Mouse (Mus musculus): ENCODE results near the gene Batf. TPM values are rescaled to one million over a fixed set of nuclear protein-coding genes. Genes with fewer than 3 reads are reported as not detected.
"Not testable (repeated sequence)": the region's sequence is repeated elsewhere in the genome, so short reads cannot be mapped to it uniquely, and the experiment has no call there.

Batf gene
- polyA plus RNA-seq, 1 experiment from 2014 or later = 5.7 TPM

DNA sequence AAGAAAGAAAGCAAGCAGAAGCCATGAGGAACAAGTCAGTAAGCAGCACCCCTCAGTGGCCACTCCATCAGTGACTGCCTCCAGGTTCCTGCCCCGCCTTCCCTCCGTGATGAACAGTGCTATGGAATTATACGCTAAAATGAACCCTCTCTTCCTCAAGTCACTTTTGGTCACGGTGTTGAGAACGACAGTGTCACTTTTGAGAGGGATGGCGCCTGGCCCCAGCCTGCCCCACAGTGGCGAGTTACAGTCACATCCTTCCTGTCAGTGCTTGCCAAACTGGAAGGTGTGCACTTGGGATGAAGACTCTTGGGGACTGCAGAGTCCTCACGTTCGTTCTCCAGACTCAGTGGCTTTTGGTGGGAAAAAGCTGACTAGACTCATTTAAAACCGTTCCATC lies 39.1 kb upstream of the Batf start:
- Histone ChIP-seq H3K27me3 (ENCODE audit: control insufficient read depth, insufficient read depth, low read depth, low read length) (no peaks in the 10 kb centered on the region), H3K9ac (ENCODE audit: low read length) (no peak overlapping the region), H3K27ac (ENCODE audit: low read length) (no peak overlapping the region), H3K4me2 (ENCODE audit: low read depth, low read length) (no peak overlapping the region), H3K9me3 (ENCODE audit: control insufficient read depth, low read length) (no peaks in the 10 kb centered on the region), H3K4me1 (replicated peaks; ENCODE audit: control insufficient read depth, insufficient read depth, low read length) (no peaks in the 10 kb centered on the region), H3K4me3 (ENCODE audit: low read length) (no peak overlapping the region), H3K36me3 (ENCODE audit: control insufficient read depth, insufficient read depth, low read length) (no peaks in the 10 kb centered on the region)
- ATAC-seq (ENCODE audit: low read depth) = peak; percentile 32; the same call in 1 of the 2 replicates
- WGBS = 36% methylated on average over 10 of the region's 10 CpGs

DNA sequence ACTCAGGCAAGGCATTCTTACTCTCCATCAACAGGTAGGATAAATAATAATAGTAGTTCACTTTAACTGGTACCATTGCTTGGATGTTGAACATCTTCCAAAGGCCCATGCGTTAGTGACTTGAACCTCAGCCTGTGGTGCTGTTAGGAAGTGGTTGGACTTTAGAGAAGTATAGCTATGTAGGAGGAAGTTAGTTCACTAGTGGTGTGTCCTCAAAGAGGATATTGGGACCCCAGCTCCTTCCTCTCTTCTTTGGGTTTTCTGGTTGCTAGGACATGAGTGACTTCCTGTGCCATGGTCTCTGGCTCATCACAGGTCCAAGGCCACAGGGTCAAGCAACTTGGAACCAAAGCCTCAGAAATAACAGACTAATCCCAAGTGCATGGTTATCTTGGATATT lies 38.5 kb upstream of the Batf start:
- H3K4me2 ChIP-seq (ENCODE audit: low read depth, low read length) = no peak overlapping the region
- 87% methylated on average over 1 of the region's 1 CpGs for WGBS

GRCm38 (mm10) chr12:85659319-85659718 lies 27.1 kb upstream of the Batf start:
- peak; percentile 53; the same call in 1 of the 2 replicates for ATAC-seq (ENCODE audit: low read depth)
- Histone ChIP-seq H3K36me3 (ENCODE audit: control insufficient read depth, insufficient read depth, low read length) (no peaks in the 10 kb centered on the region), H3K27ac (ENCODE audit: low read length) (no peak overlapping the region), H3K4me3 (ENCODE audit: low read length) (no peak overlapping the region), H3K4me2 (ENCODE audit: low read depth, low read length) (no peak overlapping the region), H3K9ac (ENCODE audit: low read length) (no peak overlapping the region), H3K4me1 (replicated peaks; ENCODE audit: control insufficient read depth, insufficient read depth, low read length) (0 out of 2 replicates have a peak, but pooled peaks cover 4% of the 10 kb centered on the region), H3K27me3 (ENCODE audit: control insufficient read depth, insufficient read depth, low read depth, low read length) (no peaks in the 10 kb centered on the region), H3K9me3 (ENCODE audit: control insufficient read depth, low read length) (no peaks in the 10 kb centered on the region)
- 30% methylated on average over 2 of the region's 2 CpGs for WGBS

More for the DNA sequence above, 38.5 kb upstream of the Batf start:
- Histone ChIP-seq H3K9me3 (ENCODE audit: control insufficient read depth, low read length) (no peaks in the 10 kb centered on the region), H3K9ac (ENCODE audit: low read length) (no peak overlapping the region), H3K4me3 (ENCODE audit: low read length) (no peak overlapping the region), H3K4me1 (replicated peaks; ENCODE audit: control insufficient read depth, insufficient read depth, low read length) (no peaks in the 10 kb centered on the region), H3K36me3 (ENCODE audit: control insufficient read depth, insufficient read depth, low read length) (no peaks in the 10 kb centered on the region), H3K27me3 (ENCODE audit: control insufficient read depth, insufficient read depth, low read depth, low read length) (no peaks in the 10 kb centered on the region), H3K27ac (ENCODE audit: low read length) (no peak overlapping the region)
- no peak for ATAC-seq (ENCODE audit: low read depth)

GRCm38 (mm10) chr12:85660855-85661254 lies 25.6 kb upstream of the Batf start:
- Histone ChIP-seq H3K4me3 (ENCODE audit: low read length) (no peak overlapping the region), H3K4me2 (ENCODE audit: low read depth, low read length) (no peak overlapping the region), H3K36me3 (ENCODE audit: control insufficient read depth, insufficient read depth, low read length) (no peaks in the 10 kb centered on the region), H3K27ac (ENCODE audit: low read length) (no peak overlapping the region), H3K9ac (ENCODE audit: low read length) (no peak overlapping the region), H3K4me1 (replicated peaks; ENCODE audit: control insufficient read depth, insufficient read depth, low read length) (0 out of 2 replicates have a peak, but pooled peaks cover 4% of the 10 kb centered on the region), H3K9me3 (ENCODE audit: control insufficient read depth, low read length) (no peaks in the 10 kb centered on the region), H3K27me3 (ENCODE audit: control insufficient read depth, insufficient read depth, low read depth, low read length) (no peaks in the 10 kb centered on the region)
- no peak for ATAC-seq (ENCODE audit: low read depth)
- WGBS = 81% methylated on average over 12 of the region's 12 CpGs

DNA sequence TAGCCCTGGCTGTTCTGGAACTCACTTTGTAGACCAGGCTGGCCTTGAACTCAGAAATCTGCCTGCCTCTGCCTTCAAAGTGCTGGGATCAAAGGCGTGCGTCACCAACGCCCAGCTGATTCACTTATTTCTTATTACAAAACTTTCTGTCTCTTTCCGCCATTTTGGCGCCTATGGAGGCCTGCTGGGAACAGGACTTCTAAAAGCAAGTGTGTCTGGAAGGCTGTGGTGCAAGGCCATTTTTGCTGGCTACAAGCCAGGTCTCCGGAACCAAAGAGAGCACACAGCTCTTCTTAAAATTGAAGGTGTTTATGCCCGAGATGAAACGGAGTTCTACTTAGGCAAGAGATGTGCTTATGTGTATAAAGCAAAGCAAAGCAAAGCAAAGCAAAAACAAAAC lies 24.2 kb upstream of the Batf start:
- H3K4me1 ChIP-seq (replicated peaks; ENCODE audit: control insufficient read depth, insufficient read depth, low read length); ATAC-seq (ENCODE audit: low read depth); H3K4me3 ChIP-seq (ENCODE audit: low read length); H3K4me2 ChIP-seq (ENCODE audit: low read depth, low read length); H3K36me3 ChIP-seq (ENCODE audit: control insufficient read depth, insufficient read depth, low read length); H3K27ac ChIP-seq (ENCODE audit: low read length); H3K9me3 ChIP-seq (ENCODE audit: control insufficient read depth, low read length); H3K27me3 ChIP-seq (ENCODE audit: control insufficient read depth, insufficient read depth, low read depth, low read length); H3K9ac ChIP-seq (ENCODE audit: low read length): not testable (repeated sequence)
- WGBS = 75% methylated on average over 8 of the region's 8 CpGs

DNA sequence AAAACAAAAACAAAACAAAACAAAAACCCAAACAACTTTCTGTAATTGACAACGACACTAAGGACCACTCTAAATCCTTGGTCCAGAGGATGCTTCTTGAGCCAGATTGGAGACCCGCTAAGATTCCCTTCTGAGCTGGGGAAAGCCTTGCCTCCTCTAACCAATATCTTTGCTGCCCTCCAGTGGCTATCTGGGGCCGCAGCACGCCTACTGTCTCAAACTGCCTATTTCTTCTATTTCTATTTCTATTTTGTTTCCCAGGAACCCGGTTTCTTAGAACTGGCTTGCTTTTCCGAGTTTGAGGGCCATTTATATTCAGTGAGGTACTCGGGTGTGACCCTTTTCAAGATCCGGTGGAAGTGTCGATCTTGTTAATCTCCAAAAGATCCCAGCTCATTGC lies 23.6 kb upstream of the Batf start:
- Histone ChIP-seq H3K36me3 (ENCODE audit: control insufficient read depth, insufficient read depth, low read length) (no peaks in the 10 kb centered on the region), H3K9ac (ENCODE audit: low read length) (no peak overlapping the region), H3K4me1 (replicated peaks; ENCODE audit: control insufficient read depth, insufficient read depth, low read length) (0 out of 2 replicates have a peak, but pooled peaks cover 4% of the 10 kb centered on the region), H3K4me3 (ENCODE audit: low read length) (no peak overlapping the region), H3K9me3 (ENCODE audit: control insufficient read depth, low read length) (no peaks in the 10 kb centered on the region), H3K27me3 (ENCODE audit: control insufficient read depth, insufficient read depth, low read depth, low read length) (no peaks in the 10 kb centered on the region), H3K27ac (ENCODE audit: low read length) (no peak overlapping the region), H3K4me2 (ENCODE audit: low read depth, low read length) (peak overlapping the region; percentile 19; the same call in 1 of the 2 replicates)
- 11% methylated on average over 9 of the region's 9 CpGs for WGBS
- peak; percentile 64 for ATAC-seq (ENCODE audit: low read depth)

DNA sequence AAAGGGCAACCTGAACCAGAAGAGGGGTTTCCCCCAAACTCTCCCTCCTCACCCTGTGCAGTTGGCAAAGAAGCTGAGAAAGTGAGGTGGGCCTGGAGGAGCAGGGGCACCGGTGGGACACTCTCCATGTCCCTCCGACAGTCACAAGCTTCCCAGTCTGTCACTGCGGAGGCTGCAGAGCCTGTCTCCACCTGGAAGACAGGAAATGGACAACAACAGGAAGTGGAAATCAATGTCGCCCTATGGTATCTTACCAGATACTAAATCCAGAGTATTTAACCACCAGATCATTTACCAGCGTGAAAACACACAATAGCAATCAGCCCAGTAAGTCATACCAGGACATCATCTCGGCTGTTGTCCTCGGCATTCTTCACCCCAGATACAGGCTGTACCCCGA lies 20.4 kb upstream of the Batf start:
- Histone ChIP-seq H3K36me3 (ENCODE audit: control insufficient read depth, insufficient read depth, low read length) (no peaks in the 10 kb centered on the region), H3K9ac (ENCODE audit: low read length) (no peak overlapping the region), H3K4me1 (replicated peaks; ENCODE audit: control insufficient read depth, insufficient read depth, low read length) (no peaks in the 10 kb centered on the region), H3K4me3 (ENCODE audit: low read length) (no peak overlapping the region), H3K27me3 (ENCODE audit: control insufficient read depth, insufficient read depth, low read depth, low read length) (no peaks in the 10 kb centered on the region), H3K27ac (ENCODE audit: low read length) (no peak overlapping the region), H3K9me3 (ENCODE audit: control insufficient read depth, low read length) (0 out of 2 replicates have a peak, but pooled peaks cover 2% of the 10 kb centered on the region), H3K4me2 (ENCODE audit: low read depth, low read length) (no peak overlapping the region)
- WGBS = 72% methylated on average over 8 of the region's 8 CpGs
- ATAC-seq (ENCODE audit: low read depth) = no peak

- 91% methylated on average over 7 of the region's 7 CpGs for WGBS
- no peak for ATAC-seq (ENCODE audit: low read depth)
Observed at GRCm38 (mm10) chr12:85667071-85667470, 19.4 kb upstream of the Batf start.

DNA sequence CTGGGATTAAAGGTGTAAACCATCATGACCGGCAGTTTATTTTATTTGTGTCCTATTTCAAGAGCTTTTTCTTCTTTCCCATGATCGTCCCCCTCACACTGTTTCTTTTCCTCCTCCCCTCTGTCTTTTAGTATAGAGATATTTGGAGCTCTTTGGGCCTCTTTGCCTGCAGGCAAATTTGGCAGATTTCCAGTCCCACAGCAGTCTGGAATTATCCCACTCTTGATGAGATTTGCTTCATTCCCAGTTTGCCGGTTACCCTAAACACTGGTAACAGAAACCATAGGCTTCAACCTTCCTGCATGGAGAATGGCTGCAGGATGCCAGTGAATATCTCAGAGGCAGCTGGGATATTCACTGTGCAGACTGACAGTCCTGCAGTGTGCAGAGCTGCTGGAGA lies 17.8 kb upstream of the Batf start:
- 19% methylated on average over 3 of the region's 3 CpGs for WGBS
- no peaks in the 10 kb centered on the region for H3K27me3 ChIP-seq (ENCODE audit: control insufficient read depth, insufficient read depth, low read depth, low read length)
- no peak overlapping the region for H3K4me3 ChIP-seq (ENCODE audit: low read length)
- no peak overlapping the region for H3K9ac ChIP-seq (ENCODE audit: low read length)
- 0 out of 2 replicates have a peak, but pooled peaks cover 2% of the 10 kb centered on the region for H3K9me3 ChIP-seq (ENCODE audit: control insufficient read depth, low read length)
- no peaks in the 10 kb centered on the region for H3K4me1 ChIP-seq (replicated peaks; ENCODE audit: control insufficient read depth, insufficient read depth, low read length)
- no peak for ATAC-seq (ENCODE audit: low read depth)
- no peak overlapping the region for H3K4me2 ChIP-seq (ENCODE audit: low read depth, low read length)
- H3K36me3 ChIP-seq (ENCODE audit: control insufficient read depth, insufficient read depth, low read length) = no peaks in the 10 kb centered on the region
- H3K27ac ChIP-seq (ENCODE audit: low read length) = no peak overlapping the region

More at GRCm38 (mm10) chr12:85667071-85667470, 19.4 kb upstream of the Batf start:
- H3K9me3 ChIP-seq (ENCODE audit: control insufficient read depth, low read length) = 0 out of 2 replicates have a peak, but pooled peaks cover 2% of the 10 kb centered on the region
- no peaks in the 10 kb centered on the region for H3K27me3 ChIP-seq (ENCODE audit: control insufficient read depth, insufficient read depth, low read depth, low read length)
- H3K27ac ChIP-seq (ENCODE audit: low read length) = no peak overlapping the region
- no peak overlapping the region for H3K9ac ChIP-seq (ENCODE audit: low read length)
- H3K4me2 ChIP-seq (ENCODE audit: low read depth, low read length) = no peak overlapping the region
- H3K36me3 ChIP-seq (ENCODE audit: control insufficient read depth, insufficient read depth, low read length) = no peaks in the 10 kb centered on the region
- no peaks in the 10 kb centered on the region for H3K4me1 ChIP-seq (replicated peaks; ENCODE audit: control insufficient read depth, insufficient read depth, low read length)
- no peak overlapping the region for H3K4me3 ChIP-seq (ENCODE audit: low read length)

GRCm38 (mm10) chr12:85670080-85670479 lies 16.4 kb upstream of the Batf start:
- no peaks in the 10 kb centered on the region for H3K36me3 ChIP-seq (ENCODE audit: control insufficient read depth, insufficient read depth, low read length)
- no peak overlapping the region for H3K4me2 ChIP-seq (ENCODE audit: low read depth, low read length)
- H3K27ac ChIP-seq (ENCODE audit: low read length) = no peak overlapping the region
- no peaks in the 10 kb centered on the region for H3K27me3 ChIP-seq (ENCODE audit: control insufficient read depth, insufficient read depth, low read depth, low read length)
- 0 out of 2 replicates have a peak, but pooled peaks cover 2% of the 10 kb centered on the region for H3K9me3 ChIP-seq (ENCODE audit: control insufficient read depth, low read length)
- H3K9ac ChIP-seq (ENCODE audit: low read length) = no peak overlapping the region
- H3K4me3 ChIP-seq (ENCODE audit: low read length) = no peak overlapping the region
- no peaks in the 10 kb centered on the region for H3K4me1 ChIP-seq (replicated peaks; ENCODE audit: control insufficient read depth, insufficient read depth, low read length)
- ATAC-seq (ENCODE audit: low read depth) = no peak
- WGBS = 54% methylated on average over 3 of the region's 3 CpGs
